ENCODE assay signal across 26 mouse cellular contexts in genomic region chr5:104042906-104043305, GRCm38 (mm10). TPM values are rescaled to one million over a fixed set of nuclear protein-coding genes. Genes with fewer than 3 reads are reported as not detected.
DNase-seq lines count a peak whose midpoint lies in the region; ATAC-seq and TF ChIP-seq lines count a peak whose summit lies in the region.
"Had no signal": no experiment of that assay in that cellular context is flagged by ENCODE, and none has a peak within 500 bp of the region (broad histone marks: within the 10 kb centered on the region; RNA-seq: fewer than 3 reads in every experiment).

No protein-coding gene starts in this region.

- H3K9ac ChIP-seq in heart, embryonic 14.5 days (ENCODE audit: low read length): no peak overlapping the region
- no peak overlapping the region for H3K9ac ChIP-seq in limb, embryonic 15.5 days
- H3K9ac ChIP-seq in CH12.LX (ENCODE audit: insufficient read depth, low read depth): no peak overlapping the region
- H3K9ac ChIP-seq: embryonic facial prominence, embryonic 12.5 days; forebrain, postnatal 0 days; kidney, embryonic 15.5 days; lung, embryonic 15.5 days; midbrain, embryonic 13.5 days; neural tube, embryonic 13.5 days had no signal

- no peak for ATAC-seq in heart, embryonic 14.5 days (ENCODE audit: insufficient number of reproducible peaks, insufficient read depth, low FRiP score, low read depth)
- ATAC-seq in limb, embryonic 15.5 days (ENCODE audit: insufficient number of reproducible peaks, low FRiP score, low TSS enrichment, low read depth): no peak
- ATAC-seq: forebrain, postnatal 0 days; hindbrain, postnatal 0 days; intestine, postnatal 0 days; midbrain, embryonic 13.5 days had no signal

- 71% methylated on average over 2 of the region's 2 CpGs for WGBS in heart, embryonic 14.5 days
- WGBS in limb, embryonic 15.5 days: 58% methylated on average over 2 of the region's 2 CpGs
- WGBS in limb, embryonic 10.5 days: 84% methylated on average over 2 of the region's 2 CpGs

- dilution Hi-C loops in CH12.LX (cut with MboI; ENCODE audit: extremely low pct_ligation_motif_present, extremely low pct_unique_long_range_greater_than_20kb, low sequenced_read_pairs): no loop called here

- H3K27ac ChIP-seq in heart, embryonic 14.5 days (replicated peaks in 1 of 2; ENCODE audit: control insufficient read depth in 1 of 2, insufficient read depth in 1 of 2, low read depth in 2 of 2, low read length in 2 of 2): peak overlapping the region; percentile 48 to 68; a peak in 3 of 4 replicates
- peak overlapping the region; percentile 59 for H3K27ac ChIP-seq in limb, embryonic 15.5 days
- H3K27ac ChIP-seq in limb, embryonic 10.5 days: no peak overlapping the region
- H3K27ac ChIP-seq in CH12.LX (ENCODE audit: insufficient read depth, low read depth): no peak overlapping the region; the same call in 1 of the 2 replicates
- H3K27ac ChIP-seq: embryonic facial prominence, embryonic 12.5 days; hindbrain, embryonic 10.5 days; hindbrain, postnatal 0 days; kidney, embryonic 15.5 days; lung, embryonic 15.5 days; macrophage; midbrain, embryonic 13.5 days; neural tube, embryonic 13.5 days had no signal

- no peaks in the 10 kb centered on the region for H3K9me3 ChIP-seq in heart, embryonic 14.5 days (ENCODE audit: control insufficient read depth, low read length)
- H3K9me3 ChIP-seq in limb, embryonic 15.5 days: no peaks in the 10 kb centered on the region
- no peaks in the 10 kb centered on the region for H3K9me3 ChIP-seq in limb, embryonic 10.5 days (replicated peaks)
- H3K9me3 ChIP-seq in CH12.LX (replicated peaks; ENCODE audit: low read length): no peaks in the 10 kb centered on the region
- H3K9me3 ChIP-seq: embryonic facial prominence, embryonic 12.5 days; hindbrain, embryonic 10.5 days; kidney, embryonic 15.5 days; lung, embryonic 15.5 days; midbrain, embryonic 13.5 days; neural tube, embryonic 13.5 days had no signal

- peak; percentile 43 for DNase-seq in adrenal gland, postnatal 10 days
- DNase-seq in adrenal gland, postnatal 25 days: no peak
- no peak for DNase-seq in heart, adult 18-20 months
- no peak for DNase-seq in limb, embryonic 10.5 days (ENCODE audit: low spot score)
- no peak for DNase-seq in CH12.LX (ENCODE audit: extremely low read depth)
- no peak for DNase-seq in lung, postnatal 4 days
- DNase-seq: cerebellum, adult 8-10 months; forebrain, postnatal 0 days; gastrocnemius, postnatal 36 days; thymus, postnatal 36 days had no signal

- H3K4me3 ChIP-seq in heart, embryonic 14.5 days (ENCODE audit: control insufficient read depth in 1 of 2, insufficient read depth in 1 of 2, low read depth in 1 of 2, low read length in 2 of 2): no peak overlapping the region
- H3K4me3 ChIP-seq in limb, embryonic 15.5 days: no peak overlapping the region
- H3K4me3 ChIP-seq in limb, embryonic 10.5 days: no peak overlapping the region
- peak overlapping the region in 1 of 3 experiments; percentile 32 for H3K4me3 ChIP-seq in CH12.LX (replicated peaks in 1 of 3; ENCODE audit: low read depth in 2 of 3, low read length in 2 of 3, poor library complexity in 1 of 3)
- H3K4me3 ChIP-seq: embryonic facial prominence, embryonic 12.5 days; hindbrain, embryonic 10.5 days; kidney, embryonic 15.5 days; lung, embryonic 15.5 days; midbrain, embryonic 13.5 days; neural tube, embryonic 13.5 days had no signal

- peaks cover 3% of the 10 kb centered on the region for H3K79me2 ChIP-seq in CH12.LX (replicated peaks; ENCODE audit: control insufficient read depth, extremely low read depth, insufficient read depth, poor library complexity, severe bottlenecking)

- H3K4me2 ChIP-seq in heart, embryonic 14.5 days (ENCODE audit: low read length): no peak overlapping the region
- H3K4me2 ChIP-seq in limb, embryonic 15.5 days: no peak overlapping the region
- H3K4me2 ChIP-seq in CH12.LX (ENCODE audit: insufficient read depth, low read depth, poor library complexity, severe bottlenecking): peak overlapping the region; percentile 27; the same call in 1 of the 2 replicates
- H3K4me2 ChIP-seq: embryonic facial prominence, embryonic 12.5 days; kidney, embryonic 15.5 days; lung, embryonic 15.5 days; midbrain, embryonic 13.5 days; neural tube, embryonic 13.5 days had no signal

- no peaks in the 10 kb centered on the region for H3K36me3 ChIP-seq in heart, embryonic 14.5 days (ENCODE audit: control insufficient read depth, insufficient read depth, low read length)
- H3K36me3 ChIP-seq in limb, embryonic 15.5 days: no peaks in the 10 kb centered on the region
- H3K36me3 ChIP-seq in limb, embryonic 10.5 days: no peaks in the 10 kb centered on the region
- no peaks in the 10 kb centered on the region for H3K36me3 ChIP-seq in CH12.LX (replicated peaks in 1 of 2; ENCODE audit: control insufficient read depth in 1 of 2, insufficient read depth in 1 of 2, low read length in 1 of 2)
- H3K36me3 ChIP-seq: embryonic facial prominence, embryonic 12.5 days; hindbrain, embryonic 10.5 days; kidney, embryonic 15.5 days; lung, embryonic 15.5 days; midbrain, embryonic 13.5 days; neural tube, embryonic 13.5 days had no signal

- H3K27me3 ChIP-seq in heart, embryonic 14.5 days (ENCODE audit: control insufficient read depth, insufficient read depth, low read length): no peaks in the 10 kb centered on the region
- H3K27me3 ChIP-seq in limb, embryonic 15.5 days: no peaks in the 10 kb centered on the region
- H3K27me3 ChIP-seq in limb, embryonic 10.5 days (ENCODE audit: low read depth, poor library complexity, severe bottlenecking): no peaks in the 10 kb centered on the region
- H3K27me3 ChIP-seq in CH12.LX (replicated peaks): no peaks in the 10 kb centered on the region
- H3K27me3 ChIP-seq: embryonic facial prominence, embryonic 12.5 days; kidney, embryonic 15.5 days; lung, embryonic 15.5 days; midbrain, embryonic 13.5 days; neural tube, embryonic 13.5 days had no signal

- in situ Hi-C loops in CH12.LX (cut with MboI; ENCODE audit: low pct_ligation_motif_present, low pct_unique_long_range_greater_than_20kb, low sequenced_read_pairs): no loop called here

- no peak for TF ChIP-seq RAD21 in CH12.LX (IDR thresholded peaks at IDR 0.05; ENCODE audit: low read depth, low read length)

- no peak for TF ChIP-seq CTCF in CH12.LX (conservative IDR thresholded peaks at IDR 0.05 in 1 of 2, IDR thresholded peaks at IDR 0.05 in 1 of 2; ENCODE audit: low read depth in 2 of 2, low read length in 2 of 2)

- no peak for TF ChIP-seq EP300 in CH12.LX (IDR thresholded peaks at IDR 0.05; ENCODE audit: low read length)

- no peak for TF ChIP-seq POLR2A in CH12.LX (IDR thresholded peaks at IDR 0.05; ENCODE audit: low read depth, low read length)

- peaks cover 7 to 22% of the 10 kb centered on the region in 2 experiments for H3K4me1 ChIP-seq in heart, embryonic 14.5 days (ENCODE audit: control insufficient read depth in 2 of 2, insufficient read depth in 2 of 2, low read length in 2 of 2)
- H3K4me1 ChIP-seq in limb, embryonic 15.5 days: peaks cover 11% of the 10 kb centered on the region
- H3K4me1 ChIP-seq in limb, embryonic 10.5 days: peaks cover 12% of the 10 kb centered on the region
- peaks cover 5 to 25% of the 10 kb centered on the region in 2 experiments for H3K4me1 ChIP-seq in CH12.LX (ENCODE audit: control insufficient read depth in 1 of 2, insufficient read depth in 2 of 2)

TF ChIP-seq in CH12.LX, 34 proteins besides CTCF, POLR2A, EP300 and RAD21:
- TF ChIP-seq GABPA (IDR thresholded peaks at IDR 0.05; ENCODE audit: insufficient replicate concordance, low read depth, low read length) (no peak), KAT2A (IDR thresholded peaks at IDR 0.05; ENCODE audit: insufficient replicate concordance, low read length) (no peak), MYC (IDR thresholded peaks at IDR 0.05; ENCODE audit: low read depth, low read length) (no peak), PAX5 (IDR thresholded peaks at IDR 0.05; ENCODE audit: low read length) (no peak), NELFE (IDR thresholded peaks at IDR 0.05; ENCODE audit: low read depth, low read length) (no peak), ZC3H11A (IDR thresholded peaks at IDR 0.05; ENCODE audit: low read depth, low read length) (no peak)

RNA-seq across cellular contexts. Expression of gene Nudt9, which starts 3.2 kb away (rescaled TPM):
- 10 to 100 TPM; 52.0 to 53.2 TPM for total RNA-seq in adrenal gland, postnatal 10 days (2021)
- 53.6 and 62.9 TPM in 2 replicates for total RNA-seq in adrenal gland, postnatal 25 days (2021)
- polyA plus RNA-seq in heart, embryonic 14.5 days (2014; fragmentation: Nextera tagmentation; extraction: Ambion mirVana): 48.4 and 53.9 TPM in 2 replicates
- total RNA-seq in heart, adult 18-20 months (2021): 10 to 100 TPM; 56.0 to 56.5 TPM
- 57.0 and 59.6 TPM in 2 replicates for polyA plus RNA-seq in limb, embryonic 15.5 days (2015; fragmentation: Nextera tagmentation; extraction: Ambion mirVana)
- polyA plus RNA-seq in limb, embryonic 10.5 days (2016; fragmentation: Nextera tagmentation; extraction: Ambion mirVana): 63.0 and 63.8 TPM in 2 replicates
- 58.5 and 63.8 TPM in 2 replicates for total RNA-seq in CH12.LX (2012; rRNA removed)
- 63.5 and 65.3 TPM in 2 replicates for total RNA-seq in CH12.LX (2014; rRNA removed)
- 83.8 and 92.8 TPM in 2 replicates for polyA plus RNA-seq in CH12.LX (2012; ENCODE audit: insufficient read length, low read depth)

RNA-seq across cellular contexts. Expression of gene Hsd17b11, which starts 21.2 kb away (rescaled TPM):
- total RNA-seq in adrenal gland, postnatal 10 days (2021): 10 to 100 TPM; 58.6 to 77.1 TPM
- 61.3 and 83.2 TPM in 2 replicates for total RNA-seq in adrenal gland, postnatal 25 days (2021)
- 4.1 and 5.4 TPM in 2 replicates for polyA plus RNA-seq in heart, embryonic 14.5 days (2014; fragmentation: Nextera tagmentation; extraction: Ambion mirVana)
- 10 to 100 TPM; 21.7 to 30.4 TPM for total RNA-seq in heart, adult 18-20 months (2021)
- 2.9 and 4.0 TPM in 2 replicates for polyA plus RNA-seq in limb, embryonic 15.5 days (2015; fragmentation: Nextera tagmentation; extraction: Ambion mirVana)
- polyA plus RNA-seq in limb, embryonic 10.5 days (2016; fragmentation: Nextera tagmentation; extraction: Ambion mirVana): 1.9 and 2.4 TPM in 2 replicates
- total RNA-seq in CH12.LX (2012; rRNA removed) (7.7 and 9.4 TPM in 2 replicates), CH12.LX (2014; rRNA removed) (15.3 and 17.3 TPM in 2 replicates)
- polyA plus RNA-seq in CH12.LX (2012; ENCODE audit: insufficient read length, low read depth): 23.1 and 25.8 TPM in 2 replicates

RNA-seq across cellular contexts. Expression of gene Gm17660, which starts 34.5 kb away (rescaled TPM):
- total RNA-seq in adrenal gland, postnatal 10 days (2021): not detected
- total RNA-seq in adrenal gland, postnatal 25 days (2021): not detected in 2 replicates
- 0.49 TPM in 1 of 2 replicates, not detected in the other for polyA plus RNA-seq in heart, embryonic 14.5 days (2014; fragmentation: Nextera tagmentation; extraction: Ambion mirVana)
- total RNA-seq in heart, adult 18-20 months (2021): not detected
- not detected in 2 replicates for polyA plus RNA-seq in limb, embryonic 15.5 days (2015; fragmentation: Nextera tagmentation; extraction: Ambion mirVana)
- not detected in 2 replicates for polyA plus RNA-seq in limb, embryonic 10.5 days (2016; fragmentation: Nextera tagmentation; extraction: Ambion mirVana)
- total RNA-seq in CH12.LX (2012; rRNA removed): not detected in 2 replicates
- total RNA-seq in CH12.LX (2014; rRNA removed): not detected in 2 replicates
- not detected in 2 replicates for polyA plus RNA-seq in CH12.LX (2012; ENCODE audit: insufficient read length, low read depth)
- total RNA-seq: ES-E14; forebrain, postnatal 0 days; layer of hippocampus, postnatal 14 days had no signal
- polyA plus RNA-seq: cortical plate, adult 2 months; embryonic facial prominence, embryonic 12.5 days; hindbrain, embryonic 10.5 days; limb, embryonic 14.5 days; macrophage; midbrain, embryonic 13.5 days; neural tube, embryonic 13.5 days; small intestine, adult 2 months had no signal

Comparison
In these comparisons a context has a peak if more than half of its experiments do, and no peak if none do; other contexts are left out.
1. H3K27ac ChIP-seq: peak in heart, embryonic 14.5 days (2 of 2) and limb, embryonic 15.5 days (single experiment); none in limb, embryonic 10.5 days (single experiment) and CH12.LX (single experiment).